Mouse (Mus musculus) naive thymus-derived CD4-positive, alpha-beta T cell, adult 2 months (primary cell): ENCODE measurements at regions not wholly inside any gene's neighbourhood (a gene's known extent, or its start where the extent isn't known, plus 50 kb on each side); places are given as distances from the start of the nearest gene placed in this dataset.

ENCODE experiments used
- DNase-seq: peaks from one replicate; pipeline ENCODE4 v3.0.0-alpha.2; 2011; ENCODE audit warnings: low read depth

DNA sequence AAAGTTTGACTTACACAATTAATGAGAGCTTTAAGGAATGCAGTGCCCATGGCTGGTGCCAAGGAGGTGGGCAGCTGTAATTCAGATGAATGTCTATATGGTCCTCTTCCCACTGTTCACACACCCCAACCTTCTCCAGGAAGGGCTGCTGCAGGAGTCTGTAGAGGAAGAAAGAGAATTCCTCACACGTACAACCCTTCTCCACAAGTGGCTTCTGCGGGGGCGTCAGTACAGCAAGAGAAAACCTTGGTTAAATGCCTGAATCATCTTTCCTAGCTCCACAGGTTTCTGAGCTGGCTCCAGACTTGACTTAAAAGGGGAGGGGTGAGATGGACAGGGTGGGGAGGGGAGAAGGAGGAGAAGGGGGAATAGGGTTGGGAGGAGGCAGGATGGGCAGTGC lies 306.3 kb downstream of the Tbc1d1 start:
- DNase-seq, result no peak

DNA sequence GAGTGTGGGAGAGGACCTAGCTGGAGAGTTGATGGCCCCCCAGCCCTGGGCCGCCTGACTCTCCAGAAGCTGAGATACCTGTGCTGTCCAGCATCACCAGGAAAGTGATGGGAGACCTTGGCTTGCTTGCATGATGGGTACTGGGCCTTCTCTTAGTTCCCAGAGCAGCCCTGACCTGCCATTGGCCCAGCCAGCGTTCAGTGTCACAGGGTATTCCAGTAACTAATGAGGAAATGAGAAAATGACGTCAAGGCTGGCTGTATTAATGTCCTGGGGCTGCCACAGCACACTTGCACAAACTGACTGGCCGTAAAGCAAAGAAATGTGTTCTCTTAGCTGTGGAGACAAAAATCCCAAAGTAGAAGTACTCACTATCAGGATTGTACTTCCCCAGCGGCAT lies 307.5 kb downstream of the Tbc1d1 start:
- no peak for DNase-seq

DNA sequence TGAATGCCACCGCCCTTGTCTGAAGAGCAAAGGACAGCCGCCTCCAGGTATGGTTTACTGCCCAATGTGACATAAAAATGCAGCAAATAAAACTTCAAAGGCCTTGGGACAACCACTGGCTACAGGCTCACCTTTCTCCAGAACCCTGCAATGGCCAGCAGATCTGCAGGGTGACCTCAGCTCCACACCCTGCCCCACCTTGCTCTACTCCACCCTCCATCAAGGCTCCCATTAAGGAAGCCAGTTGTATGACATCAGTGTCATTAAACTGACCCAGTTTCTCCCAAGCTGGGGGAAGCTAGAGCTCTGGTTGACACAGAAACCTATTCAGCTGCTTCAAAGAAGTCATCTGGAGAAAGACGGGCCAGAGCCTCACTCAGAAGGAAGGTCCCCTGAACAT lies 310.2 kb downstream of the Tbc1d1 start:
- DNase-seq, result no peak

DNA sequence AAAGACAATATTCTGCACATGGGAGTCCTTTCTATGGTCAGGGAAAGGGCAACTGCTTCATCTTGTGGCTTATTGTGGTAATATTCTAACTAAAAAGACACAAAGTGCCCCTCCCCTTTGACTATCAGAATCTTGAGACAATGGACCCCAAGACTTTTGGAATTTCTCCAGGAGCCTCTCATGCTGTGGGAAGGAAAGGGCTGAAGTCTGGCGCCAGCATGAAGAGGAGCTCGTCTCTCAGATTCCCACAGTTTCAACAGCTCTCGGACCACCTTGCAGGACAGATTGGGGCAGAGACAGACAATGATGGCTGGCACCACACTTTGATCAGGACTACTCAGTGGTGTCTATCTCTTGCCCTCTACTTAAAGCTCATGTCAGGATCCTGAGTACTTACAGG lies 311.8 kb downstream of the Tbc1d1 start:
- DNase-seq, result no peak

DNA sequence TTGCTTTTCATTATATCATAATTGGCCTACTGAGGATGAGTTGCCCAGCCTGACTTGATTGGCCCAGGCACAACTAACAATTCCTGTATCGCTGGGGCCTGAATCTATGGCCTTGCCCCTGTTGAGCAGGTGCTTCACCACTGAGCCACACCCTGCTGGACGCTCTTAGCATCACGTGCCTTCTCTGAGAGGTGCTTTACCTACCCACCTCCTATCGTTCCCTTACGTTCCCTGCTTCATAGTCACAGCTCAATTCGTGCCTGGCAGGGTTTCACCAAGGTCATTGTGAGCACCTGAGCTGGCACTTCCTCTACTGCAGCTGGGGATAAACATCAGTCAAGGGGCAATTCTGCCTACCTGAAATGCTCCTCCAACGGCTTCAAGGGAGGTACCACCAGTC lies 312.2 kb downstream of the Tbc1d1 start:
- no peak for DNase-seq

DNA sequence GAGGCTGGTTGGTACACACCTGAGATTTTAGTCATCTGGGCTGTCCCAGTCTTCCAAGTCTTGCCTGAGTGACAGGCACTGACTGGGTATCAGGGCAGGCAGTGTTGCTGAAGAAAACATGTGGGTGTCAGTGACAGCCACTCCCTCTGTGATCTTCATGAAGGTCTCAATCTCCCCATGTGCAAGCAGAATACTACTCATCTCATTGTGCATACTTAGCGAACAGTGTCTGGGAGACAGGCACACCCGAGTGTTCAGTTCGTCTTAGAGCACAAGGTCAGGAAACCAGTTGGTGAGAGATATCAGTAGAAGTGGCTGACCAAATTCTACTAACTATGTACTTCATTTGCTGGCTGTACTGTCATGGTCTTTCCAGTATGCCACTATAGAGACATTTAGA lies 315.9 kb downstream of the Tbc1d1 start:
- DNase-seq, result no peak

DNA sequence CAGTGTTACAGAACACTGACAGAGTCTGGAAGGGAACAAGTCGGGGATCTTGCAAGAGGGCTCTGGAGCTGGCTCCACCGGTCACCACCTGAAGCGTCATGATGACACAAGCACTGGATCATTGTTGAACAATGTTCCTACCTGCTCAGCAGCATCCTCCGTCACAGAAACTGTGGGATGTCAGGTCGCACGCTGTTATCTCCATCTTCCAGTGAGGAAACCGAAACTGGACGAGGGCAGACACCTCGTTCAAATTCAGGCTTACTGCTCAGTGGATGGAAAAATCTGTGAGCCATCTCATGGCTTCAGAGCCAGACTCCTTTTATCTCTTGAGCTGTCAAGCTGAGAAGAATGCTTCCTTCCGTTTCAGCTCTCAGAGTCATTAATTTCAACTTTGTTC lies 316.3 kb downstream of the Tbc1d1 start:
- DNase-seq, result peak; percentile 68

DNA sequence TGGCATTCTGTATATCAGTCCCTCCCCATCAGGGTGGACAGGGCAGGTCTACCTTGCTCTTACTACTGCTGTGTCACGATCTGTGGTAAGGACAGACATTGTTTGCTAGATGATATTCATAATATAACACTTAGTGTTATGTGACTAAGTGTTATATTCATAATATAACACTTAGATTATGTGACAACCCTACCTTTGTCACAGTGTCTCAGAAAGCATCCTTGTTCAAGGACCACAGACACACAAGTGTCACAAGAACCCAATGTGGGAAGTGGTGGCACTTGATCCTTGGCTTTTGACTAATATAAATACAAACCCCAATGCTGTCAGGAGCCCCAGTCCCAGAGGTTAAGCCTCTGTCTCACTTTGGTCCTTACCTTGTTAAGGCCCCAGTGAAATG lies 318.8 kb downstream of the Tbc1d1 start:
- DNase-seq, result no peak

DNA sequence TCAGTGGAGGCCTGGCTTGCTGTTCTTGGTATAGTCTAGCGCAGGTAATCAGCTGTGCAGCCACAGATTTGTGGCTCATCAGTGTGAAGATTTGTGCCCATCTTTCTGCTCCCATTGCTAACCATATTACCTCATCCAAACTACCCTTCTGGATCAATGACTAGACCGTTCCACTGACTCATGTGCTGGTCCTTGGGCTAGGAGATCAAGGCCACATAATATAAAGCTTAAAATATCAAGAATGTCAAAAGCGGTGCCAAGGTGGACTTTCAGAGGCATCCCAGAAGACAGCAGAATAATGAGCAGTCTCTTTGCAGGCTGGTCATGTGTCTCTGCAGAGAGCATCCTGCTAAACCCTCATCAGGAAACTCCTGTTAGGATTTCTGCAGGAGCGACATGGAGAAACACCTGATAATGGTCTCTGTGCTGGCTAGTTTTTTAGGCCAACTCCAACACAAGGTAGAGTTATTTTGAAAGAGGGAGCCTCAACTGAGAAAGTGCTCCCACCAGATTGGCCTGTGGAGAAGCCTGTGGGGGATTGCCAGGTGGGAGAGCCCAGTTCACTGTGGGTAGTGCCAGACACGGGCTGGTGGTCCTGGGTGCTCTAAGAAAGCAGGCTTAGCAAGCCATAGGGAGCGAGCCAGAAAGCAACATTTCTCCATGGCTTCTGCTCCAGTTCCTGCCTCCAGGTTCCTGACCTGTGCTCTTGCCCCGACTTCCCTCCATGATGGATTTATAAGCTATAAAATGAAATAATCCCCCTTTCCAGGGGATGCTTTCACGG lies 319.8 kb downstream of the Tbc1d1 start:
- no peak for DNase-seq

DNA sequence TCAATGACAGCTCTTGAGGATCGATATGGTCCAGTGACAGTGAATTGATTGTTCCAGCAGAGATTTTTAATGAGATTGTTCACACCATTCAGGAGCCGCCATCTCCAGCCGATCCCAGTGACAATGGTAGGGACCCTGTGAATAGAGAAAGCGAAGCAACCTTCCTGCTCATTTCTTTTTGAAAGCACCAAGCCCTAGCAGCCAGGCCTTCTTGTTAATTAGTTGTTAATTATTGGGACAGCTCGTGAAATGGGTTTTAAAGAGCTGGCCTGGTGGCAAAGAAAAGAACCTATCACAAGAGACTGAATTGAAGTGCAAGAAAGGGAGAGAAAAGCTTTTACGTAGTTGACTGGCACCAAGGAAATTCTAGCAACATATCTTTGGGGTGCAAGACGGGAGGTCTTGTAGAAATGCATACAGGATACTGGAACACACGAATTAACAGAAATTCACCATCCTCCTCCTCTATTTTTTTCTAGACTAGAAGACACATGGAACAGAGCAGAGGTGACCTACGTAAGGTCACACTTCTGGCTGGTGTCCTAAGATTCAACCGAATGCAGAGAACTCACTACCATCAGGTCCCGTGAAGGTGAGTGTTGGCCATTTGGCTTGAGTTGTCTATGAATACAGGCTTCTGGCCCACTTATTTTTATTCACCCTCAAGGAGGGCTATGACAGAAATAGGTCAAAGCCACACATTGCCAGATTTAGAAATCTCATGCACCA lies 320.7 kb downstream of the Tbc1d1 start:
- DNase-seq, result no peak

DNA sequence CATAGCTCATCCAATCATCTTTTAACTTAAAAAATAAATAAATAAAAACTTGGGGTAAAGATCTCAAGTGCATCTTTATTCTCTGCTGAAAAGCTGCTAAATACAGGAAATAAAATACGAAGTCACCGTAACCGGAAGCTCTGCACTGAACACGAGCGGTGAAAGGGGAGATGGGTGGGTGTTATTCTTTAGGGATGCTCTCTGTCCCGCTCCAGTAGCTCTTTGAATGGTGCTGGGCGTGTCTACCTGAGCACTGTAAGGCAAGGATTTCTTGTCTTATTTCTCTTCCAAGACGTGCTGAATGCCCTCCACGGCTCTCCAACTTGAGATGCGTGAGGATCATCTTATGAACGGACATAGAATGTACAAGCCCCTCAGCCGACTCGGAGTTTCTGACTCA lies 322.0 kb downstream of the Tbc1d1 start:
- no peak for DNase-seq

DNA sequence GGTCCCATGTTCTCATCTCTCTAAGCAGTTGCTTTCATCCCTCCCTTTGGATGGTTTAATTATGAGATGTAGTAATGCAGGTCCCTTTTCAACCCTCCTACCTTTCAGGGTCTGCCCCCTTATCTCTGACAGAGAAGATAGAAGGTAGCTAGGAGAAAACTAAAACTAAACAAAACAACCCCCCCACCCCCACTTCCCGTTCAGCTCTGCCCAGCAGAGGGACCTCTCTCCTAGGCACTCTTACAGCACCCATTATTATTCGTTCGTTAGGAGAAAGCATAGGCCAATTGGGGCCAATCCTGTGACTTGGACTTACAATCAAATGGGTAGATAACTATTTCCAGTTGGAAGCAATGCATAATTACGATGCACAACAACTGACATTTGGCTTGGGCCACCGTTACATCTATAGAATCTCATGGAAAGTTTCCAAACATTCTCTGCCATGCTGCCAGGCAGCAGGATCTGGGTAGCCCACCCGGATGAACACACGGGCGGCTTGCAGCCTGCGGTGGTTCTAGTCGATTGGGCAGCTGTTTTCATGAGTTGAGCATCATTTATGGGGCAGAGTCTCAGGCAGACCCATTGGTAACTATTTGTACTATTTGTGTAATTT lies 322.6 kb downstream of the Tbc1d1 start:
- DNase-seq, result peak; percentile 75

DNA sequence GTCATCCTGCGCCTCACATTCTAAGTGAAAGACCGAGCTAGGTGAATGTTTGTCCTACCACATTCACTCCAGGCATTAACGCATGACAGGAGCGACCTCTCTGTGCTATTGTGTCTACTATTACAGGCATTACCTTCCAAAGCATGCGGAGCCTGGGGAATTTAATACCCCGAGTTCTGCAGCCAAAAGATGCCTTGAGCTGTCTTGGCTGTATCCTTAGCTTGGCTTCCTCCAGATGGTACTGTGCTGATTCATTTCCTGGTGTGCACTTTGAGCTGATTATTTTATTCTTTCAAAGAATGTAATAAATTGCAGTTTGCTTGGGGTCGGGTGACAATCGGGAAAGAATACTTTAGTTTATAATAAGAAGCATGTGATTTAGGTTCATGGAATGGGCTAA lies 323.2 kb downstream of the Tbc1d1 start:
- DNase-seq, result no peak

DNA sequence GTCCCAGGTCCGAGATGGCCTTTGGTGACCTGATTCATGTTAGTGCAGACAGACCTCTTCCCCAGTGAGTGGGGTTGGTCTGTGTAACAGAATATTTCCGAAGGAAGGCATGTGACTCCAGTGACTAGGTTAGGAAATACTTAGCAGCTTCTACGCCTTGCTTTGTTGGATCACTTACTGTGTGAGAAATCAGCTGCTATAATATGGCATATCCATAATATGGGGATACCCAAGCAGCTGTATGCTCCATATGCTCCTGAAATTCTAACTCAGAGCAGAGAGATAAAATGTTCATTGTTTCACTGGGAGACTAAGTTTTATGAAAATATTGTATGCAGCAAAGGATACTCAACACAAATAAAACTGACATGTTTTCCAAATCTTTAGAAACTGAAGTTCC lies 318.1 kb upstream of the Klf3 start:
- DNase-seq, result no peak

DNA sequence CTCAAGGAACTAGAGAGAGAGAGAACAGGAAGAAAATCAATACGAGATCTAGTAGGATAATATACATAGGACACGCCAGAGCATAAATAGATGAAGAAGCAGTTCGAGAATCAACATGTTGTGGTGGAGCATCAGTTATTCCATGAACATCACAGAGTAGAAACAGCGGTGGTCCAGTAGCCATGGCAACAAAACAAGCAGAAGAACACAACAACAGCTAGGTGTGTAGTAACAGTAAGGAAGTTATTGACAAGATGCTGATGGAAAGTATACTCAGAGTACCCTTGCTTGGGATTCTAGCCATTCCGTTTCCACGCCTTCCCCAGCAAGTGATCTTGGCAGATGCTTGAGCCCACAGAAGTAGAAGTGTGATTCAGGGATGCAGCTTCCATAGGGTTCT lies 317.3 kb upstream of the Klf3 start:
- DNase-seq, result peak; percentile 68

DNA sequence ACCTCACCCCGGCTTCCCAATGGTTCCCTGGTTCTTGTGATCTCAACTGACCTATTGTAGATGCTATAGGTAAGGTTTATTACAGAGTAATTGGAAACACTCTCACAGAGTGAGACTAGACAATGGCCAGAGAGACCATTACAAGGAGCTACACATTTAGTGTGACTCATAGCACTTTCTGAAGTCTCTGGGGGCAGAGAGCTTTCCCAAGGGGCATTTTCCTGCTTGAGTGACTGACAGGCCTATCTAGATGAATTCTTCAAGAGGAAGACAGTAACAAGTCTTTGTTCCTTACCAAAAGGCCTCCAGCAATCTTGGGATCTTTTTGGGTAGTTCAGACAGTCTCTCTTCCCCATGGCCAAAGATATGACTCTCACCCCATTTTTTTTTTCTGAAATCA lies 316.4 kb upstream of the Klf3 start:
- no peak for DNase-seq

DNA sequence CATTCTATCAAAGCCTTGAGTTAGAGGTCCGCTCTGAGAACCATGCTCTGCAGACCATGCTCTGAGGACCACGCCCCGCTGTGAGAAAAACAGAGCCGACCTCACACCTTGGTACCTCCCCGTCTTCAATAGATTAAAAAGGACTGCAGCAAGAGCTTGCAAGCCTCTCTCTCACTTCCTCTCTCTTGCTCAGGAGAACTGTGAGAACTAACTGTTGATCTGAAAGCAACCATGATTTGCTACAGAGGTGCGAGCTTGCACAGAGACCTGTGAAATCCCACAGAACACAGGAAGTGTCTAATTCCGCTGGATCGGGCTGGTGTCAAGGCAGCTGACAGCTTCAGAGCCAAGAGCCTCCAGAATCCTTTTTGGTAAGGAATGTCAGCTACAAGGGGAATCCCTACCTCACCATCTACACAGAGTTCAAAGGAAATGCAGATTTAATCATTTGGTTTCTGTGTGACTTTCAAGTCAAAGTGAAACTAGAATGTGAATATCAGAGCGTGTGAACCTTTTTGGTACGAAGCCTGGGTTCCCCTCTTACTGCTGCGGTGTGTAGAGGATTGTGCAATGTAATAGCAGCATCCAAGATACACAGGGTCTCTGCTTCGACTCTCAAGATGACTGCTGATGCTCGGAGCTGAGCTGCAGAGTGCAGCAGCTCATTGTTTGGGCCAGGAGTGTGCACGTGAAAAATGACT lies 315.3 kb upstream of the Klf3 start:
- peak; percentile 92 for DNase-seq

DNA sequence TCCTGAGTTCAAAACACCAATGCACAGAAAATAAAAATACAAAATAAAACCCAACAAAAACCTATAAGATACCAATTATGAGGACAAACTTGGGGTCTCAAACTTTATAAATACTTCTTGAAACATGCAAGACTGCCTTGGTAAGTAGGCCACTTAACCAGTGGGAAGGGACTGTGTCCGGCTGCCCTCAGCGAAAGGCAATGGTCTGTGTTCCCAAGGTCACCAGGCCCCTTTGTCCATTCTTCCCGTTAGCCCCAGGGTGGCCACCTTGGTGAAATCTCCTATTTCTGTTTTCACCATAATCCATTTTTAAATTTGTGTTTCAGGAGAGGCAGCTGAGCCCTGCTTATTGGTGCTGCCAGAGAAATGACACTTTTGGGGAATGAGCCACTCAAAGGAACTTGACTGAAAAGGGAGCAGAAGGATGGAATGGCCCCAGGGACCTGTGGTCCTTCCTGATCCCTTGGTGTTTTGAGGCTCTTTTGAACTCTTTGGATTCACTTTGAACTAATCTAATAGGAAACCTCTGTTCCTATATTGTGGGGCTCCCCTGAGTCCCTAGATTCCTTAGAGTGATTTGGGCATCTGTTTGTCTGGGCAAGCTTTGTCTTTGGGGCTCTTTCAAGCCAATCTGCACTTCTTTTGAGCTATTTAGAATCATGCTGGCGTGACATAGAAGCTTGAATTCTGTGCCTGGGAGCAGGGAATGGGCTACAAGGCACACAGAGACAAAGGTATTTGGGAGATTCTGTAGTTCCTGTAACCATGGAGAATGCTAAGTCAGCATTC lies 313.3 kb upstream of the Klf3 start:
- no peak for DNase-seq

DNA sequence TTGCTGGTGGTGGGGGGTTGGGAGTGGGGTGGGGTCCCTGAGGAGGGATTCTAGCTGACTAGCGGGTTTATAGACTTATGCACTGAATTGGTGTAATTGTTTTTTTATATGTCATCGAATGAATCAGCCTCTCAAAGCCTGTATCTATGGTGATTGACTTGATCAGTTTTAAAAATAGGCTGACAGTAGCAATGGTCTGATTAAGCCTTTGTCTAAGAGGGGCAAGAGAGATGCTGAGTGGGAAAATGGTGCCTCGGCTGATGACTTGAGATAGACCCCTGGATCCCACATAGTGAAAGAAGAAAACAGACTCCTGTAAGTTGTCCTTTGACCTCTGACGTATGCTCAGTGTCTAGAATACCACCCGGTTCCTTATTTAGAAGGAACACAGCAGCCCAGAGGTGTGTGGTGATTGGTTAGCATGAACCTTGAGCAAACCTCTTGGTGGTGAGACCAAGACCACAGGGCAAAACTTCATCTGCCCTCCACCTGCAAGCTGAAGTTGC lies 312.7 kb upstream of the Klf3 start:
- DNase-seq, result peak; percentile 45

DNA sequence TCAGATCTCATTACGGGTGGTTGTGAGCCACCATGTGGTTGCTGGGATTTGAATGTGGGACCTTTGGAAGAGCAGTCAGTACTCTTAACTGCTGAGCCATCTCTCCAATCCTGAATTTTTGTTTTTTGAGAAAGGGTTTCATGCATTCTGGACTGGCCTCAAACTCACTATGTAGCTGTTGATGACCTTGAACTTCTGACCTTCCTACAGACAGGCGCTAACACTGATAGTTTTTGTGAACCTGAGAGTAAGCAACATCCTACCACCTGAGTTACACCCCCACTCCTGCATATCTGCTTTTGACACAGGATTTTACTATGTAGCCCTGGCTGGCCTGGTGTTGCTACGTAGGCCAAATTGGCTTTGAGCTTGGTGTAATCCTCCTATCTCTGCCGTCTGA lies 308.8 kb upstream of the Klf3 start:
- no peak for DNase-seq

DNA sequence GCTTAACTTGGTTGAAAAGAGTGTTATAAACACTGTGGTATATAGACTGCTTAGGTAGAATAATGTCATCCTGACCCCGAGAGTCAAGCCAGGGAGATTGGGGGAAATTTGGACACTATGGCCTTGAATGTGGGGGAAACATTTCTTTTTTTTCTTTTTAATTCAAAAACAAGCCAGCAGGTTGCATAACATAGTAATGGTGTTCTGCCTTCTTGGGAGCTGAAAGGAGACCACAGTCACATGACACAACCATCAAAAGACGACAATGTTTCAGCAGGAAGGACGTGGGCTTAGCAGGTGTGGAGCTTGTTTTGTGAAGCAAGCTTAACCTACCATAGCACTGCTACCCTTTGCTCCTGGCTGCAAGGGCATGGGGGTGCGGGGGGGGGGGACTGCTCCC lies 306.3 kb upstream of the Klf3 start:
- DNase-seq, result peak; percentile 92

DNA sequence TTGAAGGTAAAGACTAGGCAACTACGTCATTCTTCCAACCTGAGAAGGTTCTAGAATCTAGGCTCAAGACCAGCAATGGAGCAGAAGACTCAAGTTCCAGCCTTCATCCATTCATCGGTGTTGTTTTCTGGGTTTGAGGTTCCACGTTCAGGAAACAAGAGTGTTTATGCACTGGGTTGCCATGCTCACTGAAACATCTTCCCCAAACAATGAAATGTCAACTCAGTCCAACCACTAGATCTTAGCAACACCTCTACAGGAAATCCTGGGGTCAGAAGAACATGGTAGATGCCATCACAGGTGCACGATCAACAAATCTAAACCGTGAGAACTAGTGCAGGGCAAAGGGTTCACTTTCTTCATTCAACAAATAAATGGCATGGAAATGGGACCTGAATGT lies 304.8 kb upstream of the Klf3 start:
- DNase-seq, result peak; percentile 90
